In the genomic region with DNA sequence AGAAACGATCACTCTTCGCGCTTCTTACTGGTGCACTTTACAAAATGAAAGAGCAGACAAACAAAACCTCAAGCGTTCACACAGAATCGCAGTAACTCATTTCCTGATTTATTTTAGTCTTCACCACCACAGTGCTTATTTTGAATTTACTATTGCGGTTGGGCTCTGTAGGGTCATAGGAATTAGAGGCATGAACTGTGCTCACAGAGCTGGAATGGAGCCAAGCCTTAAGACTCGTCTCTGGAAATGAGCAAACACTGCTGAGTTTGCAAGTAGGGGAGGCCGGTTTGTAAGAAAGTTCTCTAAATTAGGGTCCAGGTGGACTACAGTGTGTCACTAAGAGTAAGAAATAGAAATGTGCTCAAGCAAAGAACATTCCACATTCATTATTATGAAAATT, we compare ENCODE assay signal across 22 mouse cellular contexts.
A peak's percentile ranks its signal among the peaks of the same experiment; 100 is the strongest.
DNase-seq lines count a peak whose midpoint lies in the region; ATAC-seq and TF ChIP-seq lines count a peak whose summit lies in the region.
"Had no signal": no experiment of that assay in that cellular context is flagged by ENCODE, and none has a peak within 500 bp of the region (broad histone marks: within the 10 kb centered on the region; RNA-seq: fewer than 3 reads in every experiment).

No protein-coding gene starts in this region.

- H3K9me3 ChIP-seq in hindbrain, embryonic 14.5 days (ENCODE audit: control insufficient read depth, low read length) = no peaks in the 10 kb centered on the region
- H3K9me3 ChIP-seq in hindbrain, embryonic 16.5 days (ENCODE audit: control insufficient read depth, low read length) = no peaks in the 10 kb centered on the region
- no peaks in the 10 kb centered on the region for H3K9me3 ChIP-seq in embryonic facial prominence, embryonic 15.5 days (replicated peaks)
- H3K9me3 ChIP-seq: forebrain, embryonic 12.5 days; limb, embryonic 15.5 days; liver, embryonic 15.5 days; neural tube, embryonic 13.5 days had no signal

- no peaks in the 10 kb centered on the region for H3K27me3 ChIP-seq in hindbrain, embryonic 14.5 days (ENCODE audit: control insufficient read depth, insufficient read depth, low read length)
- no peaks in the 10 kb centered on the region for H3K27me3 ChIP-seq in hindbrain, embryonic 16.5 days (replicated peaks; ENCODE audit: control insufficient read depth, insufficient read depth, low read length)
- H3K27me3 ChIP-seq in embryonic facial prominence, embryonic 15.5 days = no peaks in the 10 kb centered on the region
- H3K27me3 ChIP-seq in thymus, adult 2 months (ENCODE audit: control insufficient read depth, insufficient read depth, low read length) = no peaks in the 10 kb centered on the region
- H3K27me3 ChIP-seq: forebrain, embryonic 12.5 days; limb, embryonic 15.5 days; liver, embryonic 15.5 days; megakaryocyte, embryonic 14.5 days; neural tube, embryonic 13.5 days had no signal

- 74% methylated on average over 8 of the region's 8 CpGs for WGBS in hindbrain, embryonic 14.5 days
- WGBS in hindbrain, embryonic 16.5 days = 64% methylated on average over 8 of the region's 8 CpGs
- 37% methylated on average over 8 of the region's 8 CpGs for WGBS in embryonic facial prominence, embryonic 15.5 days
- 49% methylated on average over 8 of the region's 8 CpGs for WGBS in thymus, adult 2 months

- no peaks in the 10 kb centered on the region for H3K4me1 ChIP-seq in hindbrain, embryonic 14.5 days (replicated peaks; ENCODE audit: control insufficient read depth, insufficient read depth, low read length)
- no peaks in the 10 kb centered on the region for H3K4me1 ChIP-seq in hindbrain, embryonic 16.5 days (ENCODE audit: control insufficient read depth, insufficient read depth, low read depth, low read length)
- peaks cover 6% of the 10 kb centered on the region; the same call in 1 of the 2 replicates for H3K4me1 ChIP-seq in embryonic facial prominence, embryonic 15.5 days
- no peaks in the 10 kb centered on the region for H3K4me1 ChIP-seq in thymus, adult 2 months (replicated peaks; ENCODE audit: control insufficient read depth, insufficient read depth, low read length)
- H3K4me1 ChIP-seq: forebrain, embryonic 12.5 days; limb, embryonic 15.5 days; liver, embryonic 15.5 days; megakaryocyte, embryonic 14.5 days had no signal

- H3K27ac ChIP-seq in hindbrain, embryonic 14.5 days = no peak overlapping the region
- H3K27ac ChIP-seq in hindbrain, embryonic 16.5 days (ENCODE audit: low read depth, low read length) = no peak overlapping the region
- no peak overlapping the region for H3K27ac ChIP-seq in embryonic facial prominence, embryonic 15.5 days (replicated peaks)
- no peak overlapping the region for H3K27ac ChIP-seq in thymus, adult 2 months (ENCODE audit: control insufficient read depth, insufficient read depth, low read length)
- H3K27ac ChIP-seq: forebrain, embryonic 12.5 days; limb, embryonic 15.5 days; liver, embryonic 15.5 days had no signal

- no peak for TF ChIP-seq POLR2A in thymus, adult 2 months (IDR thresholded peaks at IDR 0.05; ENCODE audit: control insufficient read depth, extremely low read depth, insufficient read depth, low read length, poor library complexity)

- no peak overlapping the region for H3K9ac ChIP-seq in hindbrain, embryonic 14.5 days
- H3K9ac ChIP-seq in hindbrain, embryonic 16.5 days (ENCODE audit: low read depth, low read length) = no peak overlapping the region
- no peak overlapping the region for H3K9ac ChIP-seq in embryonic facial prominence, embryonic 15.5 days
- H3K9ac ChIP-seq: forebrain, embryonic 12.5 days; limb, embryonic 15.5 days; liver, embryonic 15.5 days; neural tube, embryonic 13.5 days had no signal

- H3K4me2 ChIP-seq in hindbrain, embryonic 14.5 days (replicated peaks) = no peak overlapping the region
- no peak overlapping the region for H3K4me2 ChIP-seq in hindbrain, embryonic 16.5 days (ENCODE audit: low read length)
- no peak overlapping the region for H3K4me2 ChIP-seq in embryonic facial prominence, embryonic 15.5 days (replicated peaks)
- H3K4me2 ChIP-seq: forebrain, embryonic 12.5 days; limb, embryonic 15.5 days; liver, embryonic 15.5 days; neural tube, embryonic 13.5 days had no signal

- no peaks in the 10 kb centered on the region for H3K36me3 ChIP-seq in hindbrain, embryonic 14.5 days (replicated peaks; ENCODE audit: control insufficient read depth, insufficient read depth)
- H3K36me3 ChIP-seq in hindbrain, embryonic 16.5 days (ENCODE audit: control insufficient read depth, insufficient read depth, low read length) = no peaks in the 10 kb centered on the region
- H3K36me3 ChIP-seq in embryonic facial prominence, embryonic 15.5 days = no peaks in the 10 kb centered on the region
- no peaks in the 10 kb centered on the region for H3K36me3 ChIP-seq in thymus, adult 2 months (ENCODE audit: control insufficient read depth, insufficient read depth, low read length)
- H3K36me3 ChIP-seq: forebrain, embryonic 12.5 days; limb, embryonic 15.5 days; liver, embryonic 15.5 days; neural tube, embryonic 13.5 days had no signal

- ATAC-seq in hindbrain, embryonic 14.5 days (ENCODE audit: low FRiP score) = no peak
- ATAC-seq in hindbrain, embryonic 16.5 days = no peak
- ATAC-seq in embryonic facial prominence, embryonic 15.5 days (ENCODE audit: insufficient number of reproducible peaks, low FRiP score, low TSS enrichment, low read depth) = peak; percentile 69
- no peak for ATAC-seq in erythroblast, adult 5-6 weeks (replicated peaks; ENCODE audit: low FRiP score, poor library complexity, severe bottlenecking)
- ATAC-seq: inflammation-experienced regulatory T-cells, adult 6 months had no signal

- DNase-seq in hindbrain, embryonic 14.5 days (ENCODE audit: low spot score) = peak; percentile 46
- peak; percentile 13 to 30 for DNase-seq in kidney, postnatal 4 days
- DNase-seq in kidney, adult 18-20 months = no peak
- peak; percentile 17 for DNase-seq in NIH3T3 (ENCODE audit: low read depth)
- DNase-seq in thymus, adult 2 months = no peak
- DNase-seq: adrenal gland, postnatal 25 days; cerebellum, adult 11-12 months; cerebellum, postnatal 25 days; embryo, embryonic 11 days; heart, adult 11 months; midbrain, embryonic 14.5 days; right cerebral cortex, adult 18-20 months; thymus, adult 18-20 months had no signal

- TF ChIP-seq CTCF in thymus, adult 2 months (IDR thresholded peaks at IDR 0.05; ENCODE audit: borderline replicate concordance, control insufficient read depth, extremely low read depth, insufficient read depth, low read length, poor library complexity) = no peak

- H3K4me3 ChIP-seq in hindbrain, embryonic 14.5 days (replicated peaks; ENCODE audit: low read length) = no peak overlapping the region
- no peak overlapping the region for H3K4me3 ChIP-seq in hindbrain, embryonic 16.5 days (ENCODE audit: low read length)
- H3K4me3 ChIP-seq in embryonic facial prominence, embryonic 15.5 days (replicated peaks) = no peak overlapping the region
- H3K4me3 ChIP-seq in thymus, adult 2 months (ENCODE audit: control insufficient read depth, insufficient read depth, low read length) = no peak overlapping the region
- H3K4me3 ChIP-seq: forebrain, embryonic 12.5 days; limb, embryonic 15.5 days; liver, embryonic 15.5 days; megakaryocyte, embryonic 14.5 days; neural tube, embryonic 13.5 days had no signal

Comparison
In these comparisons a context has a peak if more than half of its experiments do, and no peak if none do; other contexts are left out.
1. DNase-seq: peak in hindbrain, embryonic 14.5 days (single experiment), kidney, postnatal 4 days (2 of 2) and NIH3T3 (single experiment); none in kidney, adult 18-20 months (single experiment) and thymus, adult 2 months (single experiment).